Mouse (Mus musculus) gastrocnemius, postnatal 10 days (tissue): Measurements from ENCODE around the gene Csk. TPM values are rescaled to one million over a fixed set of nuclear protein-coding genes. Genes with fewer than 3 reads are reported as not detected.

Experiments used
- DNase-seq: peaks from one replicate; pipeline ENCODE4 v3.0.0; 2021; ENCODE audit warnings: mixed read lengths
- long read RNA-seq, 2 experiments: library from polyadenylated mRNA; stranded (forward); transcript quantifications; one replicate each; pipeline ENCODE4 v2.0.0; 2021
- total RNA-seq, 2 experiments: library from RNA; stranded (reverse); gene quantifications; 2 replicates each; pipeline ENCODE4 v1.2.3; 2021

Csk gene
- 10 to 100 TPM; 19.3 to 31.7 TPM for total RNA-seq
- long read RNA-seq, experiment 1, transcript Csk-201 (13 exons, 2,749 nt), result major isoform, 13 of 20 reads
- long read RNA-seq, experiment 1, partial matches to known transcripts, result 6 of 20 reads
- long read RNA-seq, experiment 1, other reads (novel, unspliced or antisense), result 1 of 20 reads
- long read RNA-seq, experiment 2, transcript Csk-201 (13 exons, 2,749 nt), result major isoform, 8 of 16 reads
- long read RNA-seq, experiment 2, partial matches to known transcripts, result 5 of 16 reads
- long read RNA-seq, experiment 2, other reads (novel, unspliced or antisense), result 3 of 16 reads

- DNase-seq, result no peak
These were observed at the start of gene Csk for GRCm38 (mm10) chr9:57653283-57653682. Gene Csk, minus strand, starts transcription at chr9:57653631.

GRCm38 (mm10) chr9:57698466-57699150 lies 45.2 kb upstream of the Csk start:
- no peak for DNase-seq

GRCm38 (mm10) chr9:57697380-57697779 lies 43.9 kb upstream of the Csk start:
- DNase-seq, result no peak

- peak; percentile 45 for DNase-seq
These were observed 43.2 kb upstream of the Csk start for GRCm38 (mm10) chr9:57696380-57697285.

GRCm38 (mm10) chr9:57694108-57694507 lies 40.7 kb upstream of the Csk start:
- no peak for DNase-seq

- DNase-seq, result no peak
These were observed 35.2 kb upstream of the Csk start for GRCm38 (mm10) chr9:57688606-57689005.

- no peak for DNase-seq
These were observed 34.7 kb upstream of the Csk start for GRCm38 (mm10) chr9:57688158-57688557.

GRCm38 (mm10) chr9:57687751-57688150 lies 34.3 kb upstream of the Csk start, which contains the start of gene Cyp1a1:
Gene Cyp1a1, plus strand, starts transcription at chr9:57687928.
- DNase-seq, result no peak

GRCm38 (mm10) chr9:57686011-57686410 lies 32.6 kb upstream of the Csk start:
- DNase-seq, result no peak

- no peak for DNase-seq
These were observed 30.1 kb upstream of the Csk start, which contains the start of gene Cyp1a2 for GRCm38 (mm10) chr9:57683520-57683919. Gene Cyp1a2, minus strand, starts transcription at chr9:57683703.

- no peak for DNase-seq
These were observed 28.0 kb upstream of the Csk start for GRCm38 (mm10) chr9:57681411-57681810.

- DNase-seq, result no peak
These were observed 18.1 kb upstream of the Csk start for GRCm38 (mm10) chr9:57671500-57671899.

GRCm38 (mm10) chr9:57671037-57671436 lies 17.6 kb upstream of the Csk start:
- no peak for DNase-seq

GRCm38 (mm10) chr9:57669566-57669965 lies 16.1 kb upstream of the Csk start:
- DNase-seq, result no peak

GRCm38 (mm10) chr9:57668277-57668676 lies 14.8 kb upstream of the Csk start:
- no peak for DNase-seq

- DNase-seq, result no peak
These were observed 14.4 kb upstream of the Csk start for GRCm38 (mm10) chr9:57667817-57668216.

- no peak for DNase-seq
These were observed 13.7 kb upstream of the Csk start for GRCm38 (mm10) chr9:57667136-57667535.

- no peak for DNase-seq
These were observed 13.1 kb upstream of the Csk start for GRCm38 (mm10) chr9:57666536-57666935.

GRCm38 (mm10) chr9:57664616-57665015 lies 11.2 kb upstream of the Csk start:
- no peak for DNase-seq

GRCm38 (mm10) chr9:57661552-57661951 lies 8.1 kb upstream of the Csk start:
- no peak for DNase-seq

GRCm38 (mm10) chr9:57660501-57660900 lies 7.1 kb upstream of the Csk start:
- no peak for DNase-seq

GRCm38 (mm10) chr9:57659774-57660173 lies 6.3 kb upstream of the Csk start:
- peak; percentile 60 for DNase-seq

GRCm38 (mm10) chr9:57658970-57659369 lies 5.5 kb upstream of the Csk start:
- no peak for DNase-seq
